Mouse (Mus musculus) hindbrain, embryonic 12.5 days (tissue): Measurements from ENCODE around the gene Btbd9. TPM values are rescaled to one million over a fixed set of nuclear protein-coding genes. Genes with fewer than 3 reads are reported as not detected.

Experiments used
- ATAC-seq: fragments of 200-750 bp; cut with Nextera tagmentation; 2 replicates; pipeline ENCODE4 v1.8.0; 2017; ENCODE audit warnings: moderate TSS enrichment; ENCODE audit not compliant: low FRiP score
- H3K27ac ChIP-seq: fragments of 300-500 bp; sonication (generic); 2 replicates; pipeline ENCODE4 v1.5.1; 2016; ENCODE audit warnings: mild to moderate bottlenecking
- H3K27me3 ChIP-seq: fragments of 300-500 bp; sonication (generic); 2 replicates; pipeline ENCODE4 v1.6.1; 2016; ENCODE audit warnings: mild to moderate bottlenecking
- H3K36me3 ChIP-seq: fragments of 300-500 bp; sonication (generic); 2 replicates; pipeline ENCODE4 v1.6.1; 2016; ENCODE audit warnings: mild to moderate bottlenecking
- H3K4me1 ChIP-seq: fragments of 300-500 bp; sonication (generic); 2 replicates; pipeline ENCODE4 v1.6.1; 2016
- H3K4me2 ChIP-seq: fragments of 300-500 bp; sonication (generic); replicated peaks from 2 replicates; pipeline ENCODE4 v1.6.1; 2016; ENCODE audit warnings: mild to moderate bottlenecking
- H3K4me3 ChIP-seq: fragments of 300-500 bp; sonication (generic); 2 replicates; pipeline ENCODE4 v1.5.1; 2016; ENCODE audit warnings: mild to moderate bottlenecking
- H3K9ac ChIP-seq: fragments of 300-500 bp; sonication (generic); 2 replicates; pipeline ENCODE4 v1.6.1; 2016; ENCODE audit warnings: mild to moderate bottlenecking, moderate library complexity
- H3K9me3 ChIP-seq: fragments of 300-500 bp; sonication (generic); replicated peaks from 2 replicates; pipeline ENCODE4 v1.6.1; 2016; ENCODE audit warnings: mild to moderate bottlenecking
- whole genome bisulfite sequencing: fragments of 180-500 bp; shearing (Covaris S2); methylation state at CpG from one replicate; pipeline ENCODE4 v1.1.7; 2016; 5-methylcytosine and 5-hydroxymethylcytosine counted together
- polyA plus RNA-seq: library from polyadenylated mRNA; unstranded; fragments of >200 nt; fragmentation: Nextera tagmentation; extraction: Ambion mirVana; gene quantifications from 2 replicates; pipeline ENCODE4 v1.2.1, GENCODE M21; 2016

Btbd9 gene
- polyA plus RNA-seq, 1 experiment from 2014 or later, result 106 TPM

DNA sequence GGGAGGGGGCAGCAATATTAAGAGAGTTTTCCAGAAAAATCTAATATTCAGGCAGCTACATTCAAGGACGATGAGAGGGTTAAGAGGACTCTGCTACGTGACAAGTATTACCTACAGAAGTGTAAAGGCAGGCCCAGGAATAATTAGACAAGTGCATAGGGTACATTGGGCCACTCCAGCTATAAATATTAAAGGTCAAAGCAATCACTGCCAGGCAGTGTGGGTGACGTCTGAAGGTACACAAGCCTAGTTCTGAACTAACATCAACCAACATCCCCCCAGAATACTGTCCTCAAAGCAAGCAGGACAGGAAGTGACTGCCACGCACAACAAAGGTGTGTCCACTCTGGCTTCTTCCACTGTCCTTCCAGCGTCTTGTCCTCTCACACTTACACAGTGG, 77.5 kb downstream of the Btbd9 start:
- Histone ChIP-seq H3K9me3 (no peaks in the 10 kb centered on the region), H3K4me1 (peaks cover 27% of the 10 kb centered on the region), H3K27ac (peak overlapping the region; percentile 76), H3K9ac (no peak overlapping the region), H3K4me2 (no peak overlapping the region), H3K36me3 (no peaks in the 10 kb centered on the region), H3K4me3 (no peak overlapping the region), H3K27me3 (no peaks in the 10 kb centered on the region)
- no peak for ATAC-seq
- 82% methylated on average over 5 of the region's 5 CpGs for WGBS

DNA sequence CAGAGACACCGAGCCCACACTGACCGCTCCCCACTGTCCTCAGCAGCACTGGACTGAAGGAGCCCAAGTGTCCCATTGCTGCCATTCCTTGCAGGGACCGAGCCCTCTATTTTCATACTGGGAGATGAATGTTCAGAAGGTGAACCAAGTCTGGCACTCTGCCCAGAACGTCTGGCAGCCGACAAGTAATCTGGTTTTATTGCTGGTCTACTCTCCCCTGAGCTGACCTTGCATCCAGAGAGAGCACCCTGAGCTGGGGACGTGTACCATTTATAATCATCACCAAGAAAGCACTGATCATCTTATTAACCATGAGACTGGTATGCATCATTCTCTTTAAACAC, 77.9 kb downstream of the Btbd9 start:
- Histone ChIP-seq H3K9ac (no peak overlapping the region), H3K27ac (peak overlapping the region; percentile 76), H3K4me2 (no peak overlapping the region), H3K4me1 (peaks cover 27% of the 10 kb centered on the region), H3K27me3 (no peaks in the 10 kb centered on the region), H3K36me3 (no peaks in the 10 kb centered on the region), H3K4me3 (no peak overlapping the region), H3K9me3 (no peaks in the 10 kb centered on the region)
- no peak for ATAC-seq
- 41% methylated on average over 6 of the region's 6 CpGs for WGBS

DNA sequence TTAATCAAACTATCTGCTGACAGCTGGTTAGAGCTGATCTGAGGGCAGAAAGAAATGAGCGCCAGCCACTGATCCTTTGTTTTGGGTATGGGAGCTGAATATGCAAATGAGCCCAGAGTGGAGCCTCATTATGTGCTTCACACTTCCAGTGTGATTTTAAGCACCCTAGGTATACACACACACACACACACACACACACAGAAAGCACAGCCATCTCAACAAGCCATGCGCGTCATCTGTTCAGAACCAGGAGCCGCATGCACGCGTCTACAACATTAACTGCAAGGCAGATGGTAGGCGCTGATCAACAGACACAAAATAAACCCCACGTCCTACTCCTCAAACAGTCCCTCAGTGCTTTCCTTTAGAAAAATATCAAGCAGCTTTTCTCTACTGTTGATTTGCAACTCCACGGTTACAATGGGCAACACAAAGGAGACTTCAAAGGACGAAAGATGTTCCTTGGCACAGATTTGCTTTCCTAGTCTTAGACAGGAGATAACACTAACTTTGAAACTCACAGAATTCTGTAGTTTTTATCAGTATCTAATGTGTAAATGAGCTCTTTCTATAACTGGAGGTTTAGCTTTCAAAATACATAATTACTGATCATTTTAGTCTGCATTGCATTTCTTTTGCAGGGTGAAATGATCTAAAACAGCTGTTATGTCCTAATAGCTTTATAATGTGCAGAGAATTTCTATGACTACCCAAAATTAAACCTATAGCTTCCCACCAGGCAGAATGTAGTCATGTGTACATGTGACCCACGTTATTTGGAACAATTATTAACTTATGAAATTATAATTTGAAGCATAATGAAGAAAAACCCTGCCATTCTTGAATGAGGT, 78.5 kb downstream of the Btbd9 start:
- Histone ChIP-seq H3K9me3 (no peaks in the 10 kb centered on the region), H3K27ac (peak overlapping the region; percentile 76), H3K4me1 (peaks cover 27% of the 10 kb centered on the region), H3K27me3 (no peaks in the 10 kb centered on the region), H3K9ac (no peak overlapping the region), H3K36me3 (no peaks in the 10 kb centered on the region), H3K4me2 (no peak overlapping the region; the same call in 1 of the 2 replicates), H3K4me3 (no peak overlapping the region)
- ATAC-seq, result peak; percentile 66; the same call in 1 of the 2 replicates
- 31% methylated on average over 11 of the region's 11 CpGs for WGBS

DNA sequence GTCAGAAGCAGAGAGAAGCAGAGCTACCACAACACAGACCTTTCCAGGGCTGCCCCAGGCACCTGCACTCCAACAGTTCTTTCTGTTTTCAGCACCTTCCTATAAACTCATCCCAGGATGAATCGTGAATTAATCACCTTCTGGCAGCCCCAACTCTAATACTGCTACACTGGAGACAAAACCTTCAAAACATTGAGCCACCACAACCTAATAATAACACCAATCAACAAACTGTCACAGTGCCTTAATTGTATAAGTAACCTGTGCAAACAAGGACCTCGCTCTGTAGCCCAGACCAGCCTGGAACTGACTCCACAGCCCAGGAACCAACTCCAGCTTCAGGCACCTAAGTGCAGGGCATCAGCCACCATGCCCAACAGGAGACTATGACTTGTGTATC, 80.7 kb downstream of the Btbd9 start:
- no peak overlapping the region for H3K4me3 ChIP-seq
- H3K27me3 ChIP-seq, result no peaks in the 10 kb centered on the region
- H3K27ac ChIP-seq, result no peak overlapping the region
- 0 out of 2 replicates have a peak, but pooled peaks cover 3% of the 10 kb centered on the region for H3K36me3 ChIP-seq
- no peak overlapping the region for H3K4me2 ChIP-seq
- peaks cover 30% of the 10 kb centered on the region for H3K4me1 ChIP-seq
- no peaks in the 10 kb centered on the region for H3K9me3 ChIP-seq
- H3K9ac ChIP-seq, result no peak overlapping the region
- no peak for ATAC-seq
- WGBS, result 88% methylated on average over 2 of the region's 2 CpGs

DNA sequence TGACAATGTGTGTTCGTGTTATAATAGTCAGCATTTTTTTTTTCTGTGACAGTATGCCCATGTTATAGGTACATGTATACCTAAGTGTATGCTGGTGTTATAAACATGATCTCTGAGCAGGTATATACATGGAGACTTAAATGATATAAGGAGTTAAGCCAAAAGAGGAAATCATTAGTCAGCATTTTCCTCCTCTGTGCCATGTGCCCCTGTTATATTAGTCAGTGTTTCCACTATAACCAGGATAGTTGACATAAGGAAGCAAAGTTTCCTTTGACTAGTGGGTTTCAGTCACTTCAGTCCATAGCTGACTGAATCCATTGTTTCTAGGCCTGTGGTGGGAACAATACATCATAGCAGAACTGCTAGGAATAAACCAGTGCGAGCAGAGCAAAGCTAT, 81.1 kb downstream of the Btbd9 start:
- H3K9me3 ChIP-seq, result no peaks in the 10 kb centered on the region
- H3K4me1 ChIP-seq, result peaks cover 30% of the 10 kb centered on the region
- H3K4me2 ChIP-seq, result no peak overlapping the region
- no peak overlapping the region for H3K9ac ChIP-seq
- ATAC-seq, result no peak
- H3K36me3 ChIP-seq, result 0 out of 2 replicates have a peak, but pooled peaks cover 3% of the 10 kb centered on the region
- no peak overlapping the region for H3K4me3 ChIP-seq
- 76% methylated on average over 2 of the region's 2 CpGs for WGBS
- no peak overlapping the region for H3K27ac ChIP-seq
- H3K27me3 ChIP-seq, result no peaks in the 10 kb centered on the region

DNA sequence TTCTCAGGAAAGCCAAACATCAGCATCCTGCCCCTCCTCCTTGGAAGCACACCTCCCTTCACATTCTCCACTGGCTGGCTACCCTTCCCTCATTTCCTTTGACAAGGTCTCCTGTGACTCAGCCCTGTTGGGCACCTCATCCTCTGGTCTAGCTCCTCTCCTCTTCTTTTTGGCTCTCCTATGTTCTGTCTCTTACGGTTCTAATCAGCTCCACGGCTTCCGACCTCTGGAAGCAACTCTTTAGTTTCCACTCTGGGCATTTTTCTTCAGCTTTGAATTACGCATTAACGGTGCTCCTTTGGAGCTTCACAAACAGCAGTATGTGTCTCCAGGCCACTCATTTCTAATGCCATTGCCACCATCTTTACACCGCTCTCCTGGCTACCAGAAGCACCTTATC, 82.8 kb downstream of the Btbd9 start:
- Histone ChIP-seq H3K36me3 (0 out of 2 replicates have a peak, but pooled peaks cover 3% of the 10 kb centered on the region), H3K27me3 (no peaks in the 10 kb centered on the region), H3K27ac (no peak overlapping the region), H3K4me1 (peaks cover 28% of the 10 kb centered on the region), H3K9me3 (no peaks in the 10 kb centered on the region), H3K4me2 (no peak overlapping the region), H3K9ac (no peak overlapping the region), H3K4me3 (no peak overlapping the region)
- ATAC-seq, result no peak
- 97% methylated on average over 6 of the region's 6 CpGs for WGBS

DNA sequence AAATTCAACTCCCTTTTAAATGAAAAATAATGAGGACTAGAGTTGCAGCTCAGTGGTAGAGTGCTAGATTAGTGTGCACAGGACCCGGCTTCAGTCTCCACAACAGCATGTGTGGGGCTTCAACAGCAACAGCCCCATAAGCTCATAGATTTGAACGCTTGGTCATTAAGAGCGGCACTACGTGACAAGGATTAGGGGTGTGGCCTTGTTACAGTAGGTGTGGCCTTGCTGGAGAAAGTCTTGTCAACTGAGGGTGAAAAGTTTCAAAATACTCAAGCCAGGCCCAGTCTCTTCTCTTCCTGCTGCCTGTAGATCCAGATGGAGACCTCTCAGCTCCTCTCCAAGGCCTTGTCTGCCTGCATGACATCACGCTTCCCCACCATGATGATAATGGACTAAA, 84.1 kb downstream of the Btbd9 start:
- 97% methylated on average over 5 of the region's 5 CpGs for WGBS

DNA sequence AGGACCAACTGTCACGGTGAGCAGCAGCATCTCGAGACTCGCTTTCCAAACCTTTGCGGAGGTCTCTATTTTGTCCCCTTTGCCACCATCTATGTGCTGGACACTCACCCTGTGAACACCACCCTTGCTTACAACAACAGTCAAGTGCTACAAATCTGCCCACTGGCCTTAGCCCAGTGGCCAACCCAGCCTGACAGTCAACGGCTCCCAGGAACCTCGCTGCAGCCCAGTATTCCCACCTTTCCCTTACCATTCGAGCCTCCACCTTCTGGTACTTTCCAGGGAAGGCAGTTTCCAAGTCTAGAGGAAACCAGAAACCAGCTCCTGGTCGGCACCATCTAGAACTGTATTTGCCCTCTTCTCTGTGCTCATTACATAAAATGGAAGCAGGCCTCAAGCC, 84.7 kb downstream of the Btbd9 start:
- H3K27ac ChIP-seq, result no peak overlapping the region
- no peaks in the 10 kb centered on the region for H3K27me3 ChIP-seq
- 0 out of 2 replicates have a peak, but pooled peaks cover 3% of the 10 kb centered on the region for H3K36me3 ChIP-seq
- no peaks in the 10 kb centered on the region for H3K9me3 ChIP-seq
- WGBS, result 97% methylated on average over 8 of the region's 8 CpGs
- H3K4me3 ChIP-seq, result no peak overlapping the region
- no peak for ATAC-seq
- no peak overlapping the region for H3K9ac ChIP-seq
- peaks cover 17% of the 10 kb centered on the region for H3K4me1 ChIP-seq
- H3K4me2 ChIP-seq, result no peak overlapping the region

More for the DNA sequence above, 84.1 kb downstream of the Btbd9 start:
- no peak overlapping the region for H3K27ac ChIP-seq
- H3K4me1 ChIP-seq, result peaks cover 17% of the 10 kb centered on the region
- H3K36me3 ChIP-seq, result 0 out of 2 replicates have a peak, but pooled peaks cover 3% of the 10 kb centered on the region
- H3K4me2 ChIP-seq, result no peak overlapping the region
- H3K27me3 ChIP-seq, result no peaks in the 10 kb centered on the region
- H3K9me3 ChIP-seq, result no peaks in the 10 kb centered on the region
- H3K9ac ChIP-seq, result no peak overlapping the region
- no peak overlapping the region for H3K4me3 ChIP-seq
- ATAC-seq, result no peak

DNA sequence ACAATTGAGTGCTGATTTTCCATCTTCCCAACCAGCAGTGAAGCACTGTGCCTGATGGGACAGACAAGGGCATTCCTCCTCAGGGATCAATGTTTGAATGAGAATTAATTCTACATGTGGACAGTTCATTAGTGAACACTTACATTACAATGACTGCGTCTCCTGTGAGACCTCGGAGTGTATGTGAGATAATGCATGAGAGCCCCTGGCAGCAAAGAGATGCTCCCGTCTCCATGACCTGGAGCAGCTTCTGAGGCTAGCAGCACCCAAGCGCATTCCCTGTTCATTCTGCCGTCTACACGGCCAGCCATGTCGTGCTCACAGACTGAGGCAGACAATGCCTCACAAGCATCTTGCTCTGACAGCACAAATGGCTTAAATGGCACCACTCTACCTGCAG, 85.7 kb downstream of the Btbd9 start:
- H3K27me3 ChIP-seq, result no peaks in the 10 kb centered on the region
- no peaks in the 10 kb centered on the region for H3K9me3 ChIP-seq
- no peak overlapping the region for H3K4me3 ChIP-seq
- H3K27ac ChIP-seq, result peak overlapping the region; percentile 1; the same call in 1 of the 2 replicates
- no peak for ATAC-seq
- no peak overlapping the region for H3K4me2 ChIP-seq
- no peak overlapping the region for H3K9ac ChIP-seq
- H3K4me1 ChIP-seq, result peaks cover 15% of the 10 kb centered on the region
- 0 out of 2 replicates have a peak, but pooled peaks cover 3% of the 10 kb centered on the region for H3K36me3 ChIP-seq
- 66% methylated on average over 7 of the region's 7 CpGs for WGBS

DNA sequence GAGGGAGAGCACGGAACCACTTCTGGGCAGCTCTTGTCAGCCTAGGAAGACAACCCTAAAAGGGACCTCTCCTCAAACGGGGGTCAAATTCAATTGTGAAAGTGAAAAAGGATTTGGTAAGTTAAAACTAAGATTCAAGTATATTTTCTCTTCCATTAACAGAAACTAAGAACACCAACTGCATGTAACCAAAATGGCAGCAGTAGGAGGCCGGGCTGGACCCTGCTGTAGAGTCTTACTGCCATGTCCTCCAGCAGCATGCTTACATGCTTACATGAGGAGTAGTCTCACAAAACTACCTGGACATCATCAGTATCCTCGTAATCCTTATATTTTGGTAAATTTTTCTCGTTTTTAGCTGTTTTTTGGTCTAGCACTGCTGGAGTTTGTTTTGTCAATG, 86.2 kb downstream of the Btbd9 start:
- 86% methylated on average over 5 of the region's 5 CpGs for WGBS
- H3K36me3 ChIP-seq, result 0 out of 2 replicates have a peak, but pooled peaks cover 3% of the 10 kb centered on the region
- no peak overlapping the region for H3K4me2 ChIP-seq
- peak overlapping the region; percentile 40; the same call in 1 of the 2 replicates for H3K27ac ChIP-seq
- no peak overlapping the region for H3K9ac ChIP-seq
- ATAC-seq, result no peak
- no peaks in the 10 kb centered on the region for H3K27me3 ChIP-seq
- no peak overlapping the region for H3K4me3 ChIP-seq
- H3K9me3 ChIP-seq, result no peaks in the 10 kb centered on the region
- peaks cover 10% of the 10 kb centered on the region for H3K4me1 ChIP-seq

DNA sequence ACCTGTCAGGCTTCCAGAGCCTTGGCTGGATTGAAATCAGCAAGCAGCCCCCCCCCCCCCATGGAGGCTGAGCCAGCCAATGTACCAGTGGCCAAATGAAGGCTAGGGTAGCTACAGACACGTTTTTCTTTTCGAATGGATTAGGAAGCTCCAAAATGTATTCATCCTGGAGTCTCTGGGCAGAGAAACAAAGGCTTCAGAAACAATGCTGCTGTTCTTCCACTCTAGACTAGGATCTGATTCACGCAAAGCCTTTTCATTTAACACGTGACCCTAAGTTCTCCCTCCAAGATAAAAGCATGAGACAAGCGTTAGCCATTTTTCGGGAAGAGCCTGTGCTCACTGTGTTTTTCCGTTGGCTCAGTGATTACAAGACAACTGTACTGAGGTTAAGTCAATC, 86.7 kb downstream of the Btbd9 start:
- Histone ChIP-seq H3K9me3 (no peaks in the 10 kb centered on the region), H3K9ac (no peak overlapping the region), H3K27ac (peak overlapping the region; percentile 40), H3K27me3 (no peaks in the 10 kb centered on the region), H3K4me3 (no peak overlapping the region), H3K4me2 (no peak overlapping the region), H3K36me3 (0 out of 2 replicates have a peak, but pooled peaks cover 3% of the 10 kb centered on the region), H3K4me1 (peaks cover 6% of the 10 kb centered on the region; the same call in 1 of the 2 replicates)
- no peak for ATAC-seq
- WGBS, result 29% methylated on average over 7 of the region's 7 CpGs

DNA sequence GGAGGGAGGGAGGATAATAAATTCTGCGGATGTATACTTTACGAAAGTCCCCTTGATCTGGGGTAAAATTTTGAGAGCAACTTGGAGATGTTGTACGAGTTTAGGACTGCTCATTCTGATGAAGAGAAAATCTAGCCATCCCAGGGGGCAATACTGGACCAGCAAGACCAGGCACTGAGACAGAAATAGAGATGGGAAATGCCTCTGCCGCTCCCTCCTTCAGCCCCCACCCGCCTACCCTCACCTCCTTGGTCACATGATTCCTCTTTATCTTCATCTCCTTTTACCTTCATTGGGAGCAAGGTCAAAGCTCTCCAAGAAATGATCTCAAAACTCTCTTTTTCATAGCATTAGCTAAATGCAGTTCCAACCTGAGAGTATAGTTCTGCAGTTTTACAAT, 88.6 kb downstream of the Btbd9 start:
- ATAC-seq, result no peak
- H3K4me3 ChIP-seq, result no peak overlapping the region
- peaks cover 5% of the 10 kb centered on the region; the same call in 1 of the 2 replicates for H3K4me1 ChIP-seq
- H3K27me3 ChIP-seq, result no peaks in the 10 kb centered on the region
- H3K9me3 ChIP-seq, result no peaks in the 10 kb centered on the region
- H3K9ac ChIP-seq, result no peak overlapping the region
- 0 out of 2 replicates have a peak, but pooled peaks cover 3% of the 10 kb centered on the region for H3K36me3 ChIP-seq
- WGBS, result 98% methylated on average over 5 of the region's 5 CpGs
- H3K27ac ChIP-seq, result no peak overlapping the region
- no peak overlapping the region for H3K4me2 ChIP-seq
